Mouse (Mus musculus): ENCODE measurements around the gene Vstm2a.

GRCm38 (mm10) chr11:16292960-16293359 is 35.4 kb downstream of the Vstm2a start:
- TF ChIP-seq CTCF (IDR thresholded peaks at IDR 0.05; ENCODE audit: borderline replicate concordance, insufficient read depth, low read depth, low read length) (no peak), POLR2A (IDR thresholded peaks at IDR 0.05; ENCODE audit: borderline replicate concordance, insufficient read depth, low read length) (no peak)
